In the genomic region with DNA sequence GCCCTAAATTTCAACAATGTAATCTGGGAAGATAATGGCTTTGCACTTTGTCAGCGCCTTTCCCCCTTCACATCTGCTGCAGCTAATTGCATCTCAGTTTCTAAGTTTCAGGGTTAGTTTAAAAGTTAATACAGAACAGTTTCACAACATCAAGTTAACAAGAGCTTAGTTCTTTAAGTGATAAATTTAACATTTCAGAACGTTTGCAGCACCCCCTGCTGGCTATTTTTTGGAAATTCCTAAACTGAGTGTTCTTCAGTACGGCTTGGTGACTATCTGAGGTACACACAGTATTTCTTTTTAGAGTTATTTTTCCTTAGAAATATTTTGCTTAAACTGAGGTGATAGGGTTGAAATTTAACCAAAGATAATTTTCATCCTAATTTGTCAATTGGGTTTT, we compare ENCODE assay signal across 9 mouse cellular contexts.
DNase-seq lines count a peak whose midpoint lies in the region; ATAC-seq lines count a peak whose summit lies in the region.
"Had no signal": no experiment of that assay in that cellular context is flagged by ENCODE, and none has a peak within 500 bp of the region (broad histone marks: within the 10 kb centered on the region; RNA-seq: fewer than 3 reads in every experiment).

No protein-coding gene starts in this region.

- H3K4me1 ChIP-seq in hindbrain, embryonic 14.5 days (replicated peaks; ENCODE audit: control insufficient read depth, insufficient read depth, low read length), result no peaks in the 10 kb centered on the region
- H3K4me1 ChIP-seq in hindbrain, embryonic 13.5 days (replicated peaks), result no peaks in the 10 kb centered on the region
- H3K4me1 ChIP-seq in neural tube, embryonic 15.5 days, result no peaks in the 10 kb centered on the region

- no peak overlapping the region for H3K9ac ChIP-seq in hindbrain, embryonic 14.5 days
- no peak overlapping the region for H3K9ac ChIP-seq in hindbrain, embryonic 13.5 days
- H3K9ac ChIP-seq in neural tube, embryonic 15.5 days (replicated peaks), result no peak overlapping the region
- H3K9ac ChIP-seq: embryonic facial prominence, embryonic 13.5 days had no signal

- peaks cover 24% of the 10 kb centered on the region for H3K36me3 ChIP-seq in hindbrain, embryonic 14.5 days (replicated peaks; ENCODE audit: control insufficient read depth, insufficient read depth)
- peaks cover 18% of the 10 kb centered on the region for H3K36me3 ChIP-seq in hindbrain, embryonic 13.5 days
- H3K36me3 ChIP-seq in neural tube, embryonic 15.5 days, result peaks cover 9% of the 10 kb centered on the region

- WGBS in hindbrain, embryonic 14.5 days, result 27% methylated on average over 3 of the region's 3 CpGs
- WGBS in hindbrain, embryonic 13.5 days, result 40% methylated on average over 3 of the region's 3 CpGs
- 33% methylated on average over 3 of the region's 3 CpGs for WGBS in neural tube, embryonic 15.5 days

- no peaks in the 10 kb centered on the region for H3K9me3 ChIP-seq in hindbrain, embryonic 14.5 days (ENCODE audit: control insufficient read depth, low read length)
- H3K9me3 ChIP-seq in hindbrain, embryonic 13.5 days, result no peaks in the 10 kb centered on the region
- no peaks in the 10 kb centered on the region for H3K9me3 ChIP-seq in neural tube, embryonic 15.5 days (replicated peaks)
- H3K9me3 ChIP-seq: embryonic facial prominence, embryonic 13.5 days had no signal

- H3K27me3 ChIP-seq in hindbrain, embryonic 14.5 days (ENCODE audit: control insufficient read depth, insufficient read depth, low read length), result no peaks in the 10 kb centered on the region
- H3K27me3 ChIP-seq in hindbrain, embryonic 13.5 days, result no peaks in the 10 kb centered on the region
- no peaks in the 10 kb centered on the region for H3K27me3 ChIP-seq in neural tube, embryonic 15.5 days (replicated peaks)
- H3K27me3 ChIP-seq: embryonic facial prominence, embryonic 13.5 days had no signal

- no peak overlapping the region for H3K4me3 ChIP-seq in hindbrain, embryonic 14.5 days (replicated peaks; ENCODE audit: low read length)
- no peak overlapping the region for H3K4me3 ChIP-seq in hindbrain, embryonic 13.5 days
- no peak overlapping the region for H3K4me3 ChIP-seq in neural tube, embryonic 15.5 days (replicated peaks)
- H3K4me3 ChIP-seq: embryonic facial prominence, embryonic 13.5 days had no signal

- H3K27ac ChIP-seq in hindbrain, embryonic 14.5 days, result no peak overlapping the region
- H3K27ac ChIP-seq in hindbrain, embryonic 13.5 days, result no peak overlapping the region
- H3K27ac ChIP-seq in neural tube, embryonic 15.5 days (replicated peaks), result no peak overlapping the region
- H3K27ac ChIP-seq: embryonic facial prominence, embryonic 13.5 days had no signal

- ATAC-seq in hindbrain, embryonic 14.5 days (ENCODE audit: low FRiP score), result no peak
- ATAC-seq in hindbrain, embryonic 13.5 days (ENCODE audit: low FRiP score), result no peak
- no peak for ATAC-seq in neural tube, embryonic 15.5 days (ENCODE audit: low FRiP score)

- H3K4me2 ChIP-seq in hindbrain, embryonic 14.5 days (replicated peaks), result no peak overlapping the region
- H3K4me2 ChIP-seq in hindbrain, embryonic 13.5 days, result no peak overlapping the region
- no peak overlapping the region for H3K4me2 ChIP-seq in neural tube, embryonic 15.5 days
- H3K4me2 ChIP-seq: embryonic facial prominence, embryonic 13.5 days had no signal

- peak; percentile 85 for DNase-seq in hindbrain, embryonic 14.5 days (ENCODE audit: low spot score)
- peak; percentile 70 for DNase-seq in 416B (ENCODE audit: low read depth)
- DNase-seq in MN1 (ENCODE audit: low spot score), result peak; percentile 49
- peak; percentile 29 to 72 for DNase-seq in cerebellum, postnatal 25 days
- DNase-seq in kidney, postnatal 36 days, result peak; percentile 47 to 74
- DNase-seq in retina, embryonic 14.5 days (ENCODE audit: low spot score), result peak; percentile 79
